Mouse (Mus musculus) thymus, adult 2 months (tissue): ENCODE results near the gene Ankrd40.

Experiments
- CTCF ChIP-seq: fragments of 200-500 bp; IDR thresholded peaks from 2 replicates; pipeline ENCODE4 v1.5.1; 2012; ENCODE audit warnings: mild to moderate bottlenecking, control low read depth, low read length, moderate library complexity, borderline replicate concordance; ENCODE audit not compliant: control insufficient read depth, poor library complexity, insufficient read depth; ENCODE audit errors: extremely low read depth
- POLR2A ChIP-seq: fragments of 200-500 bp; IDR thresholded peaks from 2 replicates; pipeline ENCODE4 v1.6.1; 2012; ENCODE audit warnings: mild to moderate bottlenecking, low read length, control low read depth, moderate library complexity; ENCODE audit not compliant: control insufficient read depth, poor library complexity, insufficient read depth; ENCODE audit errors: extremely low read depth

DNA sequence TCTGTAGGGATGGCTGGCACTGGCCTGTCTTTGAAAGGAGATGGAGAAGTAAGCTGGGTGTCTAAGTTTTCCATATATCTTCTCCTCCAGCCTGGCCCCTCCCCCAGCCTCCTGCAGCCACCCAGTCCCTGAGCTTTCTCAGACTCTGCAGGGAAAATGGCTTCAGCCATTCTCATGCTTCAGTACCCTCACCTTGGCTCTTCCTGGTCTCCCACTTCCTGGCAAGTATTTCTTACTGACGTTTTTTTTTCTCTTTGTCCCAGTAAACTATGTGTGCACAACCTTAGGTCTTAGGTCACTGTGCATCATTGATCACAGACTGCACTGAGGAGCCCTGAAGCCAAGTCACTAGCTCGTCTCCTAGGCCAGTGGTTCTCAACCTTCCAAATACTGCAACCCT is 51.3 kb downstream of the Ankrd40 start:
- TF ChIP-seq CTCF = no peak
- no peak for TF ChIP-seq POLR2A
